Comparison of ENCODE assay signal across 8 mouse cellular contexts in the genomic region with DNA sequence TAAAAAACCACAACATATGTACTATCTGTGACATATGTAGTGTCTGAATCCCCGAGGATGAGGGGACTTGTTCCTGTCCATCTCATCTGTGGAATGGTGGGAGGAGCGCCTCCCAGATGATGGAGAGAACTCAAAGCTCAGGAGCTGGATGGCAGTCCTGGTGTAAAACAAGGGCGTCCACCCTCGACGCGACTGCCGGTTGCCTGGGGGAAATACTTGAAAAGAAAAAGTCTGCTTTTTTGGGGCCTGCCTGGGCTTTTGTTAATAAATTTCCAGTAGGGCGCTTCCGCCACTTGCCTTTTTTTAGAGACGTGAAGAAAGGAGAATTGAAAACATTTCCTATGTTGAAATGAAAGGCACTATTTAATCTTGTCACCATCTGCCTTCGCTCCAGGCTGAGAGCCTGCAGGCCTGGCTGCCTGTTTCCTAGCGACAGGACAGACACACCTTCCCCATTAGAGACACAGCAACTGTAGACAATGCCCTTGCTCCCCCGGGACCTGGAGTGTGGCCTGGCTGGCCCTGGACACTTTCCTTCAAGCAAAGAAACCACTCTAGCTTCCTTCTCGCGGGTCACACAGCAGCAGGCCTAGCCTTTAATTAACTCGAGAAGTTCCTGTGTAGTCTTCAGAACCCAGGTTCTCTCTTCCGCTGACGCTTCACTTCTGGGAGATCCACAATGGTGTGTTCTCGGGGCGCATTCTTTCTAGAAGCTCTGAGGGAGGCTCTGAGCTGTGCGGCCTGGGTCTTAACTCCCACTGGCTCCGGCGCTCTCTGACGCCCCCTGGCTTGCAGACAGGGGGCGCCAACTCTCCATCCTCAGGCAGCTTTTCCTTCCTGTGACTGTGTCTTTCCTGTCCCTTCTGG. TPM values are rescaled to one million over a fixed set of nuclear protein-coding genes. Genes with fewer than 3 reads are reported as not detected.
DNase-seq lines count a peak whose midpoint lies in the region; ATAC-seq lines count a peak whose summit lies in the region.

No protein-coding gene starts in this region.

- H3K4me3 ChIP-seq in intestine, embryonic 14.5 days (ENCODE audit: low read depth, low read length) = no peak overlapping the region

- H3K27me3 ChIP-seq in intestine, embryonic 14.5 days (replicated peaks; ENCODE audit: control insufficient read depth, insufficient read depth, low read length) = no peaks in the 10 kb centered on the region

- WGBS in intestine, embryonic 14.5 days = 23% methylated on average over 25 of the region's 25 CpGs

- peak; percentile 52; the same call in 1 of the 2 replicates for ATAC-seq in granulocyte monocyte progenitor cell, adult 5-6 weeks (replicated peaks; ENCODE audit: poor library complexity, severe bottlenecking)
- ATAC-seq in intestine, embryonic 14.5 days (replicated peaks; ENCODE audit: low FRiP score, low TSS enrichment, low read depth) = no peak

- 0 out of 2 replicates have a peak, but pooled peaks cover 5% of the 10 kb centered on the region for H3K4me1 ChIP-seq in intestine, embryonic 14.5 days (replicated peaks; ENCODE audit: control insufficient read depth, insufficient read depth, low read length)

- intact Hi-C loops in left cerebral cortex, postnatal 10 days (cut with DNase I) = no loop called here

- 0 out of 2 replicates have a peak overlapping the region, but pooled peaks have one; percentile 16 for H3K4me2 ChIP-seq in intestine, embryonic 14.5 days (ENCODE audit: low read length)

- DNase-seq in ovary, postnatal 36 days (ENCODE audit: low spot score) = peak; percentile 27
- DNase-seq in ovary, postnatal 10 days (ENCODE audit: low spot score) = no peak
- DNase-seq in cerebellum, postnatal 25 days = peak; percentile 60 to 72
- peak; percentile 71 for DNase-seq in intestine, embryonic 14.5 days (ENCODE audit: low spot score)
- DNase-seq in left cerebral cortex, postnatal 10 days (ENCODE audit: extremely low spot score in 1 of 2, low spot score in 2 of 2) = peak; percentile 38 to 79
- DNase-seq in neural tube, embryonic 10.5 days (ENCODE audit: extremely low spot score, low spot score) = peak; percentile 64
- DNase-seq in T-cell, adult 2 months (ENCODE audit: low spot score) = no peak

- no peak overlapping the region for H3K9ac ChIP-seq in intestine, embryonic 14.5 days (ENCODE audit: low read length)

- H3K27ac ChIP-seq in intestine, embryonic 14.5 days (ENCODE audit: low read depth) = peak overlapping the region; percentile 60; the same call in 1 of the 2 replicates

- H3K36me3 ChIP-seq in intestine, embryonic 14.5 days (ENCODE audit: control insufficient read depth, insufficient read depth, low read length) = no peaks in the 10 kb centered on the region

- no peaks in the 10 kb centered on the region for H3K9me3 ChIP-seq in intestine, embryonic 14.5 days (ENCODE audit: control insufficient read depth, low read length)

RNA-seq across cellular contexts. Expression of a gene that starts 43.3 kb away (rescaled TPM):
- total RNA-seq in granulocyte monocyte progenitor cell, adult 5-6 weeks (2014; fragmentation: Nextera tagmentation) = not detected in 2 replicates
- total RNA-seq in granulocyte monocyte progenitor cell, adult 5-6 weeks (2017) = not detected in 2 replicates
- polyA plus RNA-seq in intestine, embryonic 14.5 days (2014; fragmentation: Nextera tagmentation; extraction: Ambion mirVana) = not detected in 2 replicates
- not detected for total RNA-seq in left cerebral cortex, postnatal 10 days (2021)

Comparison
In these comparisons a context has a peak if more than half of its experiments do, and no peak if none do; other contexts are left out.
1. DNase-seq: peak in ovary, postnatal 36 days (single experiment), cerebellum, postnatal 25 days (2 of 2), intestine, embryonic 14.5 days (single experiment), left cerebral cortex, postnatal 10 days (2 of 2) and neural tube, embryonic 10.5 days (single experiment); none in ovary, postnatal 10 days (single experiment) and T-cell, adult 2 months (single experiment).